Comparison of ENCODE assay signal across 8 mouse cellular contexts in the genomic region with DNA sequence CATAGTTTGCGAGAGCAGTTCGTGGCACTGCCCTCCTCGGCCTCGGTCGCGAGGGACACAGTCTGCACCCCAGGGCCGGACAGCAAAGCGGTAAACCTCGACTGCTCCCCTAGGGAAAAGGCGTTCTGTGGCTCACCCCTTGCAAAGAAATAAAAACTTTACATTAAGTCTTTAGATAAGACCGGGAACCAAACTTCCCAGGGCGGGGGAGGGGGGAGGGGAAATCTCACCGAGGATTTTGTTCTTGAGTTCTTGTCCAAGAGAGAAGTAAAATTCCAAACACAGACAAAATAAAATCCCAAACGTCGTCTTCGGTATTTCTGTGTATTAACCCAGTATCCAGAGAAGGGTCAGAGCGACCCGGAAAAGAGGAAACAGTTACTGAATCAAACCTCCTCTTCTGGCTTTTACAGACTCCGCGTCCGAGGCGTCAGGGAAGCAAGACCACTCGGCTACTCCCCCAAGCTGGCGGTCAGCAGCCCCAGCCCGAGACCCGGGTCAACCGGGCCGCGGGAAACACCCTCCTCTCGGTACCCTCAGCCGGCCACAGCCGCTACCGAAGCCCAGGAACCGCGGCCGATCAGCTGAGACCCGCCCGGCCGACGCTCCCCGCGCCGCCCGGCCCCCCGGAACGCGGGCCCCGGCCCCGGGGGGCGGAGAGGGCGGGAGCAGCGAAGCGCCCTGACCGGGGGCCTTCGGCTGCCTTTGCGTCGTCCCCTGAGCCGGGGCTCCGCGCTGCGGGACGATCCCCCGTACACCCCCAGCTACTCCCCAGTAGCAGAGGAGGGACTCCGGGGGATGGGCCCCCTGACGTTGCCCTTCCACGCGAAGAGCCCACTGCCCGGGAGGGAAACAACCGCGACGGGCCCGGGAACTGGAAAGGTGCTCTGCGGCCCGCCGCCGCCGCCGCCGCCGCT. TPM values are rescaled to one million over a fixed set of nuclear protein-coding genes. Genes with fewer than 3 reads are reported as not detected.
DNase-seq lines count a peak whose midpoint lies in the region; ATAC-seq lines count a peak whose summit lies in the region.

No protein-coding gene starts in this region.

- peak overlapping the region; percentile 100 for H3K4me3 ChIP-seq in brown adipose tissue, adult 24 weeks (ENCODE audit: insufficient read depth, low read depth, low read length)
- H3K4me3 ChIP-seq in forebrain, embryonic 11.5 days (ENCODE audit: low read depth, low read length): peak overlapping the region; percentile 100

- no peaks in the 10 kb centered on the region for H3K36me3 ChIP-seq in forebrain, embryonic 11.5 days (ENCODE audit: control insufficient read depth, insufficient read depth, low read length)

- peak; percentile 24 for ATAC-seq in CD4-positive, CD25-positive, alpha-beta regulatory T cell, adult 4 months
- peak; percentile 54 for ATAC-seq in forebrain, embryonic 11.5 days (replicated peaks; ENCODE audit: low FRiP score)

- H3K4me2 ChIP-seq in forebrain, embryonic 11.5 days (ENCODE audit: low read depth, low read length, severe bottlenecking): peak overlapping the region; percentile 55

- H3K27me3 ChIP-seq in forebrain, embryonic 11.5 days (ENCODE audit: control insufficient read depth, insufficient read depth, low read length): no peaks in the 10 kb centered on the region

- WGBS in forebrain, embryonic 11.5 days: under 1% methylated on average over 79 of the region's 80 CpGs

- intact Hi-C loops in heart, postnatal 14 days (cut with DNase I): loop anchor here (5.0 kb wide), 1 partner anchor 64 kb away; no protein-coding TSS in a partner anchor

- H3K9ac ChIP-seq in forebrain, embryonic 11.5 days (ENCODE audit: low read length): peak overlapping the region; percentile 98

- peaks cover 2% of the 10 kb centered on the region for H3K4me1 ChIP-seq in brown adipose tissue, adult 24 weeks (ENCODE audit: control insufficient read depth, insufficient read depth, insufficient read length, low read length)
- peaks cover 4% of the 10 kb centered on the region; the same call in 1 of the 2 replicates for H3K4me1 ChIP-seq in forebrain, embryonic 11.5 days (replicated peaks; ENCODE audit: control insufficient read depth, insufficient read depth, low read length)

- no peaks in the 10 kb centered on the region for H3K9me3 ChIP-seq in forebrain, embryonic 11.5 days (ENCODE audit: control insufficient read depth, low read length)

- peak; percentile 68 for DNase-seq in forebrain, embryonic 11.5 days (ENCODE audit: low spot score)
- DNase-seq in heart, postnatal 14 days: peak; percentile 49 to 54
- peak; percentile 38 to 42 for DNase-seq in layer of hippocampus, postnatal 10 days (ENCODE audit: low spot score in 2 of 2)
- peak; percentile 48 for DNase-seq in lung, postnatal 10 days
- DNase-seq in retina, embryonic 14.5 days (ENCODE audit: low spot score): peak; percentile 37
- DNase-seq in thymus, postnatal 4 days: peak; percentile 51

- peak overlapping the region; percentile 77 for H3K27ac ChIP-seq in brown adipose tissue, adult 24 weeks (replicated peaks; ENCODE audit: low read depth, low read length)
- peak overlapping the region; percentile 90 for H3K27ac ChIP-seq in forebrain, embryonic 11.5 days (ENCODE audit: low read depth, low read length)

RNA-seq across cellular contexts. Expression of a gene that starts 1.7 kb away (rescaled TPM):
- polyA plus RNA-seq in CD4-positive, CD25-positive, alpha-beta regulatory T cell, adult 4 months (2017; shearing (Covaris generic)): 10 to 100 TPM; 90.1 to 95.4 TPM
- polyA plus RNA-seq in brown adipose tissue, adult 24 weeks (2012; ENCODE audit: insufficient read depth, insufficient read length, missing spikeins): 18.9 and 20.6 TPM in 2 replicates
- polyA plus RNA-seq in forebrain, embryonic 11.5 days (2014; fragmentation: Nextera tagmentation; extraction: Ambion mirVana): 57.9 and 60.8 TPM in 2 replicates
- 10 to 100 TPM; 47.6 to 49.5 TPM for total RNA-seq in heart, postnatal 14 days (2021)
- 10 to 100 TPM; 70.1 to 71.5 TPM for total RNA-seq in layer of hippocampus, postnatal 10 days (2021)

RNA-seq across cellular contexts. Expression of a gene that starts 42.9 kb away (rescaled TPM):
- polyA plus RNA-seq in CD4-positive, CD25-positive, alpha-beta regulatory T cell, adult 4 months (2017; shearing (Covaris generic)): 1 to 10 TPM; 2.6 to 3.2 TPM
- 4.3 and 4.5 TPM in 2 replicates for polyA plus RNA-seq in brown adipose tissue, adult 24 weeks (2012; ENCODE audit: insufficient read depth, insufficient read length, missing spikeins)
- polyA plus RNA-seq in forebrain, embryonic 11.5 days (2014; fragmentation: Nextera tagmentation; extraction: Ambion mirVana): 10.9 and 13.4 TPM in 2 replicates
- 1 to 10 TPM; 5.9 to 6.6 TPM for total RNA-seq in heart, postnatal 14 days (2021)
- 1 to 10 TPM; 2.2 to 2.3 TPM for total RNA-seq in layer of hippocampus, postnatal 10 days (2021)

Comparison
In these comparisons a context has a peak if more than half of its experiments do, and no peak if none do; other contexts are left out.
1. Peak in every context shown above with its lines: DNase-seq, ATAC-seq, H3K4me3 ChIP-seq and H3K27ac ChIP-seq.